Mouse (Mus musculus) macrophage (primary cell): ENCODE measurements around the gene Zer1. TPM values are rescaled to one million over a fixed set of nuclear protein-coding genes. Genes with fewer than 3 reads are reported as not detected.
"Not testable (repeated sequence)": the region's sequence is repeated elsewhere in the genome, so short reads cannot be mapped to it uniquely, and the experiment has no call there.

Experiments used
- H3K27ac ChIP-seq: fragments of 350-480 bp; formaldehyde crosslinking; 2 replicates; pipeline ENCODE4 v1.9.0; 2021
- H3K36me3 ChIP-seq: fragments of 350-480 bp; formaldehyde crosslinking; 2 replicates; pipeline ENCODE4 v1.9.0; 2021; ENCODE audit errors: inconsistent target
- H3K4me3 ChIP-seq: fragments of 350-480 bp; formaldehyde crosslinking; 2 replicates; pipeline ENCODE4 v1.9.0; 2021; ENCODE audit errors: inconsistent target
- H3K79me2 ChIP-seq: fragments of 350-480 bp; formaldehyde crosslinking; 2 replicates; pipeline ENCODE4 v1.9.0; 2021; ENCODE audit errors: inconsistent target
- WGBS: methylation state at CpG from one replicate; pipeline ENCODE4 v1.1.7; 2026; ENCODE audit warnings: inconsistent platforms; ENCODE audit not compliant: missing documents; 5-methylcytosine and 5-hydroxymethylcytosine counted together
- polyA plus RNA-seq: library from polyadenylated mRNA; stranded (reverse); fragments of 250-400 nt; gene quantifications from 3 replicates; pipeline ENCODE4 v1.2.4, GENCODE M21; 2018; ENCODE audit warnings: inconsistent platforms
- total RNA-seq, 78 experiments: library from RNA; depleted of rRNA; stranded (reverse); fragments of 250-400 nt; gene quantifications; 1 replicate in 9 of 78; 2 replicates in 24 of 78; 3 replicates in 43 of 78; 4 replicates in 2 of 78; pipeline ENCODE4 v1.2.4; 2018; ENCODE audit warnings: inconsistent platforms in 56 of 78

The Zer1 gene
- 10 to 100 TPM in 20 of 26 experiments, 1 to 10 TPM in 6; 1.7 to 60.0 (median 27.9) TPM for total RNA-seq (2018; cell fraction: chromatin; rRNA removed)
- 10 to 100 TPM in 6 of 26 experiments, 1 to 10 TPM in 20; 4.5 to 15.2 (median 7.5) TPM for total RNA-seq (2018; cell fraction: cytosol; rRNA removed)
- total RNA-seq (2018; cell fraction: nucleus; rRNA removed) = 10 to 100 TPM in 16 of 26 experiments, 1 to 10 TPM in 10; 3.2 to 46.3 (median 15.2) TPM
- 5.5 to 11.1 TPM (median 6.9 TPM) in 3 replicates for polyA plus RNA-seq

DNA sequence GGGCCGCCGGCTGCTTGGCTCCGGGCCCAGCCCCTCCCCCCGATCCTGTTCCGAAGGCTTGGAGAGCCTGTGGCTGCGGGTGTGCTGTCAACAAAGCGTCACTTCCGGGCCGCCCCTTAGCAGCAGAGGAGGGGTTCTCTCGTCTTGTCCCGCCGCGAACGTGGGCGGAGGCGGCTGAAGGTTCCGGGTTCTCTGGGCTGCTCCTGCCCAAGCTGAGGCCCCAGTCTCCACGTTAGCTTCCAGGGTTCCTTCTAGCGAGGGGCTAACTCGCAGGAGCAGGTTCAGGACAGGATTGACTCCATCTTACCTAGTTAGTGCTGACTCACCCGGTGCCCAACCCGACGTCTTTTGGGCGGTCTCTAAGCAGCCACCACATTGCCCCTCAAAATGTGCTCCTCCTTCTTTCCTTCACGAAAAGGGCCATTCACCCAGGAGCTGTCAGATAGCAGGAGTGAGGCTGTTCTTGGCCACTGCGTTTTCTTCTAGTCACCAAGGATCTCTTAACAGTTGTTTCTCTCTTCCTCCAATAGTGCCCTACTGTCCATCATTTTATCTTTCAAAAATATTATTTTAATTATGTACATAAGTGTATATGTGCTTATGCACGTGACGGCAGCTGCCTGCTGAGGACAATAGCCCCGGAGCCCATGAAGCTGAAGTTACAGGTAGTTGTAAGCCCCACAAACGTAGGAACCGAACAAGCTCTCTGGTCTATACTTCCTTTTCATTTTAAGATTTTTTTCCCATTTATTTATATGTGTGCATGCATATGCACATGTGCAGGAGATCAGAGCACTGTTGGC lies at the start of gene Zer1:
Gene Zer1 (minus strand): TSS at position 114 of the 803 bp plus-strand sequence.
- Histone ChIP-seq H3K79me2 (no peaks in the 10 kb centered on the region), H3K27ac (peak within 1 kb of the TSS; percentile 63), H3K4me3 (peak within 1 kb of the TSS; percentile 73), H3K36me3 (no peaks in the 10 kb centered on the region)
- WGBS = 11% methylated on average over 31 of the region's 31 CpGs

DNA sequence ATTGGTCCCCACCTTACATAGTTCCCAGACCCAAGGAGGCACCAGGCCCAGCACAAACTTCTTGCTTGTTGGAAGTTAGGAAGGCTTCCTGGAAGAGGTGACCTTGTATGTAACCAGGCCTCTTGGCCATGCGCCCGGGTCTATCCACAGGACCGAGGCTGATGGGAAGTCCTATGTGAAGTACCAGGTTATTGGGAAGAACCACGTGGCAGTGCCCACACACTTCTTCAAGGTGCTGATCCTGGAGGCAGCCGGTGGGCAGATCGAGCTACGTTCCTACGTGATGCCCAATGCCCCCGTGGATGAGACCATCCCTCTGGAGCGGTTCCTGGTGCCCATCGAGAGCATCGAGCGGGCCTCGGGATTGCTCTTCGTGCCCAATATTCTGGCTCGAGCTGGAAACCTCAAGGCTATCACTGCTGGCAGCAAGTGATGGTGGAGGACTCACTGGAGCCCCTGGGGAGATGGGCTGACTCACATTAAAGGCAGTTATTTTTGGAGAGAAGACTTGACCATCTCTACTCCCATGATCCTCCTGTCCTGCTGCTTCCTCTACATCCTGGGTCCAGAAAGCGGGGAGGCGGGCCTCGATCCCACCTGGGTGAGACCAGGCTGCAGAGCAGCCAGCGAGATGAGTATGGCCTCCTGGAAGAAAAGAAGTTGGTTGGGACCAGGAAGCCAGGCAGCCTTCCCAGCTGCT lies 49.3 kb upstream of the Zer1 start:
- H3K36me3 ChIP-seq = peaks cover 31% of the 10 kb centered on the region; the same call in 1 of the 2 replicates
- 93% methylated on average over 20 of the region's 20 CpGs for WGBS

DNA sequence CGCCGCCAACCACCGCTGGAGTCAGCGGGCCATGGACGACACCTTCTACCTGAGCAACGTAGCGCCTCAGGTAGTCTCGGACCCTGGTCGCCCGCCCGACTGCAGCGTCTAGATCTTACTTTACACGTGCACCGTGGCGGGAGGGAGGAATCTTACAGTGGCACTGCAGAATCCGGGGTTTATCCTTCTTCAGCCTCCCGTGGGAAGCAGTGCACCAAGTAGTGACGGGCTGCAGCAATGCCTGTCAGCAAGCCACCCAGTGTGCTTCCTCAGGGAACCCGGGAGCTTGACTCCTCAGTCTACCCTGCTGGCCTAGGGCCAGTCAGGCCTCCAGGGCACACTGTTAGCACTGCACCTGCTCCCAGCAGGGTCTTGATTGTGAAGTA lies 47.6 kb upstream of the Zer1 start:
- Histone ChIP-seq H3K27ac (no peak overlapping the region), H3K4me3 (peak overlapping the region; percentile 25), H3K79me2 (no peaks in the 10 kb centered on the region), H3K36me3 (peaks cover 31% of the 10 kb centered on the region; the same call in 1 of the 2 replicates)
- whole genome bisulfite sequencing = 4% methylated on average over 19 of the region's 19 CpGs

More for the DNA sequence above, 49.3 kb upstream of the Zer1 start:
- Histone ChIP-seq H3K27ac (no peak overlapping the region), H3K79me2 (no peaks in the 10 kb centered on the region), H3K4me3 (no peak overlapping the region)

- Histone ChIP-seq H3K4me3 (peak within 1 kb of the TSS; percentile 25), H3K79me2 (no peaks in the 10 kb centered on the region), H3K27ac (no peak within 1 kb of the TSS), H3K36me3 (peaks cover 31% of the 10 kb centered on the region; the same call in 1 of the 2 replicates)
- under 1% methylated on average over 72 of the region's 75 CpGs for WGBS
These were observed 47.1 kb upstream of the Zer1 start, which contains the start of gene Endog for GRCm38 (mm10) chr2:30171371-30171996. Gene Endog, plus strand, starts transcription at chr2:30171493.

DNA sequence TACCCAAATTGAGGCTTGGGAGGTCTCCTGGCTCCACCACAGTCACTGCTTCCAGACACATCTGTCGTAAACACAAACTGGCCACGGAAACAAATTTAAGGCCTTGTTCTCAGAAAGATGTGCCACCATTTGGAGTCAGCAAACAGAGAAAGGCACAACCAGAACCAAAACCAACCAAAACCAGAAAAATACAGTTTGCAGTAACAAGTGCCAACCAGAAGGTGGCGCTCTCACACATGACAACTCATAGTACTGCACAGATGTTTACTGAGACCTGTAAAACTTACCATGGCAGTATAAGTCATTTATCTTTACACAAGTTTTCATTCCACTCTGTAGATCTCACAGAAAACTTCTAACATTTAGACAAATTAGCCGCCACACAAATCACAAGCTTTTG lies 42.3 kb upstream of the Zer1 start:
- no peak overlapping the region for H3K27ac ChIP-seq
- H3K36me3 ChIP-seq = no peaks in the 10 kb centered on the region
- WGBS = 58% methylated on average over 4 of the region's 4 CpGs
- H3K4me3 ChIP-seq = no peak overlapping the region
- H3K79me2 ChIP-seq = no peaks in the 10 kb centered on the region

GRCm38 (mm10) chr2:30164340-30164932 lies 40.1 kb upstream of the Zer1 start:
- H3K36me3 ChIP-seq = no peaks in the 10 kb centered on the region
- no peak overlapping the region for H3K4me3 ChIP-seq
- no peak overlapping the region for H3K27ac ChIP-seq
- 80% methylated on average over 8 of the region's 9 CpGs for WGBS
- no peaks in the 10 kb centered on the region for H3K79me2 ChIP-seq

- Histone ChIP-seq H3K4me3 (no peak overlapping the region), H3K79me2 (no peaks in the 10 kb centered on the region), H3K36me3 (no peaks in the 10 kb centered on the region), H3K27ac (no peak overlapping the region)
These were observed 37.4 kb upstream of the Zer1 start for GRCm38 (mm10) chr2:30161809-30162208.

- WGBS = no CpG with 5 or more reads among the region's 10 CpGs
- H3K4me3 ChIP-seq, H3K79me2 ChIP-seq, H3K27ac ChIP-seq, H3K36me3 ChIP-seq: not testable (repeated sequence)
These were observed 35.5 kb upstream of the Zer1 start for GRCm38 (mm10) chr2:30159871-30160270.

GRCm38 (mm10) chr2:30152616-30153015 lies 28.2 kb upstream of the Zer1 start:
- Histone ChIP-seq H3K36me3 (peaks cover 34% of the 10 kb centered on the region), H3K4me3 (no peak overlapping the region), H3K27ac (no peak overlapping the region), H3K79me2 (no peaks in the 10 kb centered on the region)
- 93% methylated on average over 8 of the region's 8 CpGs for WGBS

GRCm38 (mm10) chr2:30151840-30152239 lies 27.5 kb upstream of the Zer1 start:
- no peak overlapping the region for H3K27ac ChIP-seq
- H3K4me3 ChIP-seq = no peak overlapping the region
- H3K36me3 ChIP-seq = peaks cover 42% of the 10 kb centered on the region
- H3K79me2 ChIP-seq = no peaks in the 10 kb centered on the region
- 85% methylated on average over 11 of the region's 11 CpGs for WGBS

- Histone ChIP-seq H3K79me2 (peaks cover 27% of the 10 kb centered on the region; the same call in 1 of the 2 replicates), H3K27ac (no peak overlapping the region), H3K4me3 (no peak overlapping the region), H3K36me3 (peaks cover 82% of the 10 kb centered on the region)
- WGBS = 88% methylated on average over 4 of the region's 4 CpGs
These were observed 23.1 kb upstream of the Zer1 start for GRCm38 (mm10) chr2:30147466-30147865.

DNA sequence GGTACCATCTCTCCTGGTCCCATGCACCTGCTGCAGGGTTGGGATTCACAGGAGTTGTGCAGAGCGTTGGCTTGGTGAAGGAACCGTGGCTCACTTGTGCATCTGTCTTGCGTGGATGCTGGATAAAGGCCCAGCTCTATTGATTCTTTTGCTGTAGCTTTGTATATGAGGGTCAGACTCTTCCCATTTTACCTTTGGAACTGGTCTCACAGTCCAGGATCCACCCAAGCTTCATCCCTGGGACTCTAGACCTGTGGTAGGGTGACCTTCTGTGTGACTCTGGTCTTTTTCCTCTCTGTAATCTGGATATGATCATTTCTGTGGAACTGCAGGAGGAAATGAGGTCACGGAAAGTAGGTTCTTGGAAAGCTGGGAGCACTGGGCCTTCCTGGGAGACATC lies 20.1 kb upstream of the Zer1 start:
- peaks cover 94% of the 10 kb centered on the region for H3K36me3 ChIP-seq
- no peak overlapping the region for H3K4me3 ChIP-seq
- WGBS = 99% methylated on average over 4 of the region's 4 CpGs
- peaks cover 53% of the 10 kb centered on the region; the same call in 1 of the 2 replicates for H3K79me2 ChIP-seq
- H3K27ac ChIP-seq = no peak overlapping the region

DNA sequence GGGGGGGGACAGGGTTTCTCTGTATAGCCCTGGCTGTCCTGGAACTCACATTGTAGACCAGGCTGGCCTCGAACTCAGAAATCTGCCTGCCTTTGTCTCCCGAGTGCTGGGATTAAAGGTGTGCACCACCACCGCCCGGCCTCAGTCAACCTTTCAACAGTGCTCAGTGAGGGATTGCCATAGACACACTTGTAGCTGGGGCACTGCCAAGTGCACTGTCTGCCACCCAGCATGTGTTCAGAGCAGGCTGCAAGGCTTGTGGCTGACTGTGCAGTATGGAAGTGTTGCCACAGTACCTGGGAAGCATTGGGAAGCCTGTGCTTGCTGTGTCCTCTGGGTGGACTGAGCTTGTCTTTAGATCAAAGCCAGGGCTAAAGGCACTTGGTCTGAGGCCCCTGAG lies 15.6 kb upstream of the Zer1 start:
- H3K27ac ChIP-seq, H3K4me3 ChIP-seq: not testable (repeated sequence)
- Histone ChIP-seq H3K79me2 (peaks cover 91% of the 10 kb centered on the region), H3K36me3 (peaks cover 81% of the 10 kb centered on the region)
- WGBS = 100% methylated on average over 4 of the region's 4 CpGs

GRCm38 (mm10) chr2:30136458-30136857 lies 12.1 kb upstream of the Zer1 start:
- Histone ChIP-seq H3K79me2 (peaks cover 70% of the 10 kb centered on the region), H3K4me3 (no peak overlapping the region), H3K36me3 (peaks cover 45% of the 10 kb centered on the region), H3K27ac (no peak overlapping the region)
- WGBS = 94% methylated on average over 10 of the region's 10 CpGs
